Mouse (Mus musculus) adrenal gland, adult 8-10 months (tissue): ENCODE data around the gene Wdfy4. TPM values are rescaled to one million over a fixed set of nuclear protein-coding genes. Genes with fewer than 3 reads are reported as not detected.

ENCODE experiments used
- DNase-seq: peaks from one replicate; pipeline ENCODE4 v3.0.0; 2022
- total RNA-seq, 4 experiments: library from RNA; stranded (reverse); gene quantifications; 2 replicates each; pipeline ENCODE4 v1.2.4; 2022

The Wdfy4 gene
- total RNA-seq, 4 experiments from 2014 or later, result 2.9 to 8.1 (median 4.9) TPM

- no peak for DNase-seq
Observed at GRCm38 (mm10) chr14:33078110-33078509, 107.2 kb downstream of the Wdfy4 start.

GRCm38 (mm10) chr14:33073355-33073754 is 112.0 kb downstream of the Wdfy4 start:
- DNase-seq, result no peak

GRCm38 (mm10) chr14:33072351-33072750 is 113.0 kb downstream of the Wdfy4 start:
- DNase-seq, result no peak

GRCm38 (mm10) chr14:33067676-33068075 is 117.6 kb downstream of the Wdfy4 start:
- DNase-seq, result no peak

GRCm38 (mm10) chr14:33062996-33063395 is 122.3 kb downstream of the Wdfy4 start:
- no peak for DNase-seq

- DNase-seq, result no peak
Observed at GRCm38 (mm10) chr14:33058881-33059660, 126.2 kb downstream of the Wdfy4 start.

- no peak for DNase-seq
Observed at GRCm38 (mm10) chr14:33053441-33053840, 131.9 kb downstream of the Wdfy4 start.

GRCm38 (mm10) chr14:33045217-33045616 is 140.1 kb downstream of the Wdfy4 start:
- no peak for DNase-seq

- DNase-seq, result no peak
Observed at GRCm38 (mm10) chr14:33036811-33037210, 148.5 kb downstream of the Wdfy4 start.

- no peak for DNase-seq
Observed at GRCm38 (mm10) chr14:33035386-33035785, 149.9 kb downstream of the Wdfy4 start.

- no peak for DNase-seq
Observed at GRCm38 (mm10) chr14:33033424-33033823, 151.9 kb downstream of the Wdfy4 start.

- no peak for DNase-seq
Observed at GRCm38 (mm10) chr14:33030849-33031248, 154.5 kb downstream of the Wdfy4 start.

- DNase-seq, result no peak
Observed at GRCm38 (mm10) chr14:33019606-33020005, 165.7 kb downstream of the Wdfy4 start.

GRCm38 (mm10) chr14:33019050-33019449 is 166.3 kb downstream of the Wdfy4 start:
- no peak for DNase-seq

GRCm38 (mm10) chr14:33007638-33008037 is 177.7 kb downstream of the Wdfy4 start:
- no peak for DNase-seq

GRCm38 (mm10) chr14:33005114-33005513 is 180.2 kb downstream of the Wdfy4 start:
- no peak for DNase-seq

- no peak for DNase-seq
Observed at GRCm38 (mm10) chr14:33000112-33000979, 185.0 kb downstream of the Wdfy4 start.

- DNase-seq, result no peak
Observed at GRCm38 (mm10) chr14:32999511-32999910, 185.8 kb downstream of the Wdfy4 start.

- peak; percentile 6 for DNase-seq
Observed at GRCm38 (mm10) chr14:32994954-32995636, 190.2 kb downstream of the Wdfy4 start.

- no peak for DNase-seq
Observed at GRCm38 (mm10) chr14:32991082-32991481, 194.2 kb downstream of the Wdfy4 start, which contains the start of gene Lrrc18. Lrrc18 (plus strand) TSS chr14:32991382.

GRCm38 (mm10) chr14:32986659-32987058 is 198.6 kb downstream of the Wdfy4 start:
- DNase-seq, result no peak

- DNase-seq, result no peak
Observed at GRCm38 (mm10) chr14:32984176-32984738, 201.1 kb downstream of the Wdfy4 start.
